Mouse (Mus musculus) midbrain, embryonic 16.5 days (tissue): Measurements from ENCODE around the gene Hes6. TPM values are rescaled to one million over a fixed set of nuclear protein-coding genes. Genes with fewer than 3 reads are reported as not detected.
A peak's percentile ranks its signal among the peaks of the same experiment; 100 is the strongest.

Experiments used
- ATAC-seq: fragments of 200-750 bp; cut with Nextera tagmentation; 2 replicates; pipeline ENCODE4 v1.8.0; 2017; ENCODE audit warnings: moderate TSS enrichment
- H3K27ac ChIP-seq: fragments of 300-500 bp; sonication (generic); 2 replicates; pipeline ENCODE4 v1.5.1; 2014; ENCODE audit warnings: mild to moderate bottlenecking, low read length, mixed read lengths
- H3K27me3 ChIP-seq: fragments of 300-500 bp; sonication (generic); 2 replicates; pipeline ENCODE4 v1.6.1; 2014; ENCODE audit warnings: low read depth, low read length, mixed read lengths; ENCODE audit not compliant: control insufficient read depth, insufficient read depth
- H3K36me3 ChIP-seq: fragments of 300-500 bp; sonication (generic); 2 replicates; pipeline ENCODE4 v1.6.1; 2014; ENCODE audit warnings: mild to moderate bottlenecking, low read length, moderate library complexity, mixed read lengths; ENCODE audit not compliant: control insufficient read depth, insufficient read depth
- H3K4me1 ChIP-seq: fragments of 300-500 bp; sonication (generic); 2 replicates; pipeline ENCODE4 v1.6.1; 2014; ENCODE audit warnings: mild to moderate bottlenecking, low read length, mixed read lengths; ENCODE audit not compliant: control insufficient read depth, insufficient read depth
- H3K4me2 ChIP-seq: fragments of 300-500 bp; sonication (generic); 2 replicates; pipeline ENCODE4 v1.6.1; 2014; ENCODE audit warnings: mild to moderate bottlenecking, low read length, mixed read lengths
- H3K4me3 ChIP-seq: fragments of 300-500 bp; sonication (generic); 2 replicates; pipeline ENCODE4 v1.5.1; 2014; ENCODE audit warnings: low read depth, mild to moderate bottlenecking, low read length, moderate library complexity, mixed read lengths
- H3K9ac ChIP-seq: fragments of 300-500 bp; sonication (generic); 2 replicates; pipeline ENCODE4 v1.6.1; 2014; ENCODE audit warnings: low read depth, low read length, mixed read lengths
- H3K9me3 ChIP-seq: fragments of 300-500 bp; sonication (generic); replicated peaks from 2 replicates; pipeline ENCODE4 v1.6.1; 2014; ENCODE audit warnings: mild to moderate bottlenecking, low read length, mixed read lengths; ENCODE audit not compliant: control insufficient read depth, poor library complexity, severe bottlenecking
- WGBS: fragments of 180-500 bp; shearing (Covaris S2); extraction: QIAGEN DNeasy Blood & Tissue Kit; methylation state at CpG from one replicate; pipeline ENCODE4 v1.1.7; 2014; 5-methylcytosine and 5-hydroxymethylcytosine counted together
- polyA plus RNA-seq: library from polyadenylated mRNA; unstranded; fragments of >200 nt; fragmentation: Nextera tagmentation; extraction: Ambion mirVana; gene quantifications from 2 replicates; pipeline ENCODE4 v1.2.1, GENCODE M21; 2015

The Hes6 gene
- polyA plus RNA-seq, 1 experiment from 2014 or later = 153 TPM

- Histone ChIP-seq H3K4me2 (no peak overlapping the region), H3K27me3 (peaks cover 16% of the 10 kb centered on the region), H3K36me3 (peaks cover 8% of the 10 kb centered on the region), H3K27ac (no peak overlapping the region), H3K4me1 (peaks cover 4% of the 10 kb centered on the region; the same call in 1 of the 2 replicates), H3K9ac (no peak overlapping the region), H3K4me3 (no peak overlapping the region), H3K9me3 (peaks cover 5% of the 10 kb centered on the region; the same call in 1 of the 2 replicates)
- no peak for ATAC-seq
- 97% methylated on average over 3 of the region's 3 CpGs for WGBS
Observed at GRCm38 (mm10) chr1:91367295-91367694, 46.5 kb downstream of the Hes6 start.

- under 1% methylated on average over 52 of the region's 68 CpGs for WGBS
- Histone ChIP-seq H3K9ac (peak within 1 kb of the TSS; percentile 45; the same call in 1 of the 2 replicates), H3K9me3 (peaks cover 5% of the 10 kb centered on the region; the same call in 1 of the 2 replicates), H3K27me3 (peaks cover 16% of the 10 kb centered on the region), H3K4me1 (peaks cover 4% of the 10 kb centered on the region; the same call in 1 of the 2 replicates), H3K4me2 (peak within 1 kb of the TSS; percentile 71), H3K4me3 (peak within 1 kb of the TSS; percentile 36), H3K36me3 (peaks cover 3% of the 10 kb centered on the region), H3K27ac (no peak within 1 kb of the TSS)
- peak; percentile 27; the same call in 1 of the 2 replicates for ATAC-seq
Observed at GRCm38 (mm10) chr1:91366215-91367108, 47.4 kb downstream of the Hes6 start, which contains the start of gene Erfe. Erfe (plus strand) TSS chr1:91366430.

DNA sequence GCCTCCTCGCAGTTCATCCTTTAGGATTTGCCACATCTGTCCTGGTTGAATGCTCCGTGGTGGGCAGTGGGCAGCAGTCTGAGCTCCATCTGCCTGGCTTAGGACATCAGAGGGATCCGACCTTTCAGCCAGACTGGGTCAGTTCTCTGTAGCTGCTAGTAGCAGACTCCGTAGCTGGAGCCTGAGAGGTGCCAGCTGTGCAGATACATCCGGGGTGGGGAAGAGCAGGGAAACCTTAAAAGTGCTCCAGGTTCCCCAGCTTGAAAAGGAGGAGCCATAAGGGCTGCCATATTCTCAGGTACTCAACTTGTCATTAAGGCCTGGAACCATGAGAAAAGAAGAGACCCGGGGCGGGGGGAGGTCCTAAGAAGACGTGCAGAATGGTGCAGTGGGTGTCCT lies 48.0 kb downstream of the Hes6 start:
- no peak for ATAC-seq
- 0 out of 2 replicates have a peak overlapping the region, but pooled peaks have one; percentile 45 for H3K9ac ChIP-seq

GRCm38 (mm10) chr1:91364822-91365644 lies 48.8 kb downstream of the Hes6 start:
- Histone ChIP-seq H3K27ac (no peak overlapping the region), H3K9ac (no peak overlapping the region), H3K4me2 (no peak overlapping the region), H3K36me3 (no peaks in the 10 kb centered on the region), H3K4me3 (no peak overlapping the region), H3K27me3 (peaks cover 16% of the 10 kb centered on the region), H3K9me3 (peaks cover 5% of the 10 kb centered on the region; the same call in 1 of the 2 replicates), H3K4me1 (peaks cover 4% of the 10 kb centered on the region; the same call in 1 of the 2 replicates)
- 95% methylated on average over 16 of the region's 16 CpGs for WGBS
- no peak for ATAC-seq

More for the DNA sequence above, 48.0 kb downstream of the Hes6 start:
- H3K4me3 ChIP-seq = peak overlapping the region; percentile 36
- peaks cover 5% of the 10 kb centered on the region; the same call in 1 of the 2 replicates for H3K9me3 ChIP-seq
- no peak overlapping the region for H3K27ac ChIP-seq
- H3K27me3 ChIP-seq = peaks cover 16% of the 10 kb centered on the region
- H3K36me3 ChIP-seq = 0 out of 2 replicates have a peak, but pooled peaks cover 2% of the 10 kb centered on the region
- WGBS = 26% methylated on average over 8 of the region's 8 CpGs
- peaks cover 4% of the 10 kb centered on the region; the same call in 1 of the 2 replicates for H3K4me1 ChIP-seq
- H3K4me2 ChIP-seq = peak overlapping the region; percentile 71

- no peak overlapping the region for H3K9ac ChIP-seq
- 80% methylated on average over 5 of the region's 5 CpGs for WGBS
- H3K4me1 ChIP-seq = peaks cover 4% of the 10 kb centered on the region; the same call in 1 of the 2 replicates
- peaks cover 10% of the 10 kb centered on the region for H3K27me3 ChIP-seq
- no peak overlapping the region for H3K27ac ChIP-seq
- H3K36me3 ChIP-seq = no peaks in the 10 kb centered on the region
- H3K9me3 ChIP-seq = peaks cover 5% of the 10 kb centered on the region; the same call in 1 of the 2 replicates
- no peak overlapping the region for H3K4me2 ChIP-seq
- ATAC-seq = no peak
- no peak overlapping the region for H3K4me3 ChIP-seq
Observed at GRCm38 (mm10) chr1:91362113-91362512, 51.7 kb downstream of the Hes6 start.

Other genes with a start within 250 kb of the Hes6 start
- gene Ramp1, start 234.2 kb downstream of the Hes6 start, polyA plus RNA-seq = 6.7 and 14.0 TPM in 2 replicates
- gene Ube2f, start 163.7 kb downstream of the Hes6 start, polyA plus RNA-seq = 57.0 and 59.6 TPM in 2 replicates
- 11.2 and 12.1 TPM in 2 replicates for gene Scly, start 115.7 kb downstream of the Hes6 start, polyA plus RNA-seq
- gene Espnl, start 92.0 kb downstream of the Hes6 start, polyA plus RNA-seq = 0.04 and 0.13 TPM in 2 replicates
- gene Klhl30, start 63.0 kb downstream of the Hes6 start, polyA plus RNA-seq = 0.11 and 0.13 TPM in 2 replicates
- 0.18 and 0.25 TPM in 2 replicates for gene Erfe, start 47.6 kb downstream of the Hes6 start, polyA plus RNA-seq
- 141 and 143 TPM in 2 replicates for gene Ilkap, start 15.2 kb downstream of the Hes6 start, polyA plus RNA-seq
- gene Per2, start 45.3 kb upstream of the Hes6 start, polyA plus RNA-seq = 4.5 and 5.1 TPM in 2 replicates
- 10.8 and 10.9 TPM in 2 replicates for gene Traf3ip1, start 80.6 kb upstream of the Hes6 start, polyA plus RNA-seq
- 10.0 and 11.0 TPM in 2 replicates for gene Asb1, start 126.5 kb upstream of the Hes6 start, polyA plus RNA-seq